Mouse (Mus musculus) kidney, embryonic 16.5 days (tissue): ENCODE measurements around the gene Dbh. TPM values are rescaled to one million over a fixed set of nuclear protein-coding genes. Genes with fewer than 3 reads are reported as not detected.

Experiments used
- ATAC-seq: fragments of 200-750 bp; cut with Nextera tagmentation; 2 replicates; pipeline ENCODE4 v1.8.0; 2017; ENCODE audit warnings: moderate TSS enrichment; ENCODE audit not compliant: low FRiP score, low TSS enrichment
- H3K27ac ChIP-seq: fragments of 300-500 bp; sonication (generic); 2 replicates; pipeline ENCODE4 v1.5.1; 2014; ENCODE audit warnings: low read length
- H3K27me3 ChIP-seq: fragments of 300-500 bp; sonication (generic); 2 replicates; pipeline ENCODE4 v1.6.1; 2014; ENCODE audit warnings: low read length, control low read depth, mixed read lengths; ENCODE audit not compliant: insufficient read depth
- H3K36me3 ChIP-seq: fragments of 300-500 bp; sonication (generic); 2 replicates; pipeline ENCODE4 v1.6.1; 2014; ENCODE audit warnings: low read length, control low read depth, mixed read lengths; ENCODE audit not compliant: insufficient read depth
- H3K4me1 ChIP-seq: fragments of 300-500 bp; sonication (generic); 2 replicates; pipeline ENCODE4 v1.6.1; 2014; ENCODE audit warnings: low read length, control low read depth, mixed read lengths; ENCODE audit not compliant: insufficient read depth
- H3K4me2 ChIP-seq: fragments of 300-500 bp; sonication (generic); replicated peaks from 2 replicates; pipeline ENCODE4 v1.6.1; 2014; ENCODE audit warnings: low read depth, low read length
- H3K4me3 ChIP-seq: fragments of 300-500 bp; sonication (generic); 2 replicates; pipeline ENCODE4 v1.5.1; 2014; ENCODE audit warnings: mild to moderate bottlenecking, low read length
- H3K9ac ChIP-seq: fragments of 300-500 bp; sonication (generic); replicated peaks from 2 replicates; pipeline ENCODE4 v1.6.1; 2014; ENCODE audit warnings: low read length
- H3K9me3 ChIP-seq: fragments of 300-500 bp; sonication (generic); 2 replicates; pipeline ENCODE4 v1.6.1; 2016; ENCODE audit warnings: low read length, control low read depth
- WGBS: fragments of 180-500 bp; shearing (Covaris S2); extraction: QIAGEN DNeasy Blood & Tissue Kit; methylation state at CpG from one replicate; pipeline ENCODE4 v1.1.7; 2014; 5-methylcytosine and 5-hydroxymethylcytosine counted together
- polyA plus RNA-seq: library from polyadenylated mRNA; unstranded; fragments of >200 nt; fragmentation: Nextera tagmentation; extraction: Ambion mirVana; gene quantifications from 2 replicates; pipeline ENCODE4 v1.2.1, GENCODE M21; 2015

Gene Dbh
- polyA plus RNA-seq, 1 experiment from 2014 or later = 3.0 TPM

DNA sequence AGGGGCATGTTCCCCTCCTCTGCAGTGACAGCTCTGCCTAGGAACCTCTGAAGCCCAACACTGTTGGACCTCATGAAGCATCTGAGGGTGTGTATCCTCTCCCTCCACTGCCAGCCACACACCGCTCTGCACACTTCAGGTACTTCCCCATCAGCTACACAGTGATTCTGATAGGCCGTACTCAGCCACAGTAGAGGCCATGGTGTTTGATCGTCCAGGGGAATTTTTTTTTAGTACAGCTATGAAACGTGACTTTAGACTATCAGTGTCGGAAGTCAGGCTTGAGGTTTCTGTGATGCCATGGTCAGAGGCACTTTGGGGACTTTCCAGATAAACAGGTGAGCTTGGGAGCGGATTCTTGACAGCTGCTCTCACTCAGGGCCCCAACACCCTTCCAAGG lies 22.5 kb downstream of the Dbh start:
- 0 out of 2 replicates have a peak, but pooled peaks cover 4% of the 10 kb centered on the region for H3K36me3 ChIP-seq
- ATAC-seq = no peak
- no peak overlapping the region for H3K27ac ChIP-seq
- H3K9ac ChIP-seq = no peak overlapping the region
- H3K4me1 ChIP-seq = 0 out of 2 replicates have a peak, but pooled peaks cover 7% of the 10 kb centered on the region
- no peak overlapping the region for H3K4me2 ChIP-seq
- 78% methylated on average over 6 of the region's 6 CpGs for WGBS
- H3K4me3 ChIP-seq = no peak overlapping the region
- H3K9me3 ChIP-seq = no peaks in the 10 kb centered on the region
- no peaks in the 10 kb centered on the region for H3K27me3 ChIP-seq

DNA sequence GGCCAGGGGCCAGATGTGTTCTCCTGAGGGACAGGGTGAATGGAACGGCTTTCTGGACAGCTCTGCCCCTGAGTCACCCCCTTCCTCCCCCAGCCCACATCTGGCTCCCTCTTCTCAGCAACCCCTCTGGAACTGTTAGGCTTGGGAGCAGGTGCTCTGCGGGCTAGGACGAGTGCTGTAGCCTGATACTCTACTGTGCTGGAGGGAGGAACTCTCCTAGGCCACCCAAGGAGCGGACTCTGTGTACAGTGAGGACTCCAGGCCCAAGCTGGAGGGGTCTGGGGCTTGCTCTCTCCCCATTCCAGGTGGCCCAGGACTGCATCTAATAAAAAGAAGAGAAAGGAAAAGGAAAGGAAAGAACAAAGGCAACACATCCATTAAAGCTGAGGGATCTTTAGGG lies 25.0 kb downstream of the Dbh start:
- peak; percentile 35; the same call in 1 of the 2 replicates for ATAC-seq
- no peak overlapping the region for H3K9ac ChIP-seq
- H3K27me3 ChIP-seq = no peaks in the 10 kb centered on the region
- H3K9me3 ChIP-seq = no peaks in the 10 kb centered on the region
- no peaks in the 10 kb centered on the region for H3K4me1 ChIP-seq
- no peak overlapping the region for H3K4me3 ChIP-seq
- H3K27ac ChIP-seq = no peak overlapping the region
- H3K36me3 ChIP-seq = peaks cover 12% of the 10 kb centered on the region; the same call in 1 of the 2 replicates
- 33% methylated on average over 4 of the region's 4 CpGs for WGBS
- no peak overlapping the region for H3K4me2 ChIP-seq

DNA sequence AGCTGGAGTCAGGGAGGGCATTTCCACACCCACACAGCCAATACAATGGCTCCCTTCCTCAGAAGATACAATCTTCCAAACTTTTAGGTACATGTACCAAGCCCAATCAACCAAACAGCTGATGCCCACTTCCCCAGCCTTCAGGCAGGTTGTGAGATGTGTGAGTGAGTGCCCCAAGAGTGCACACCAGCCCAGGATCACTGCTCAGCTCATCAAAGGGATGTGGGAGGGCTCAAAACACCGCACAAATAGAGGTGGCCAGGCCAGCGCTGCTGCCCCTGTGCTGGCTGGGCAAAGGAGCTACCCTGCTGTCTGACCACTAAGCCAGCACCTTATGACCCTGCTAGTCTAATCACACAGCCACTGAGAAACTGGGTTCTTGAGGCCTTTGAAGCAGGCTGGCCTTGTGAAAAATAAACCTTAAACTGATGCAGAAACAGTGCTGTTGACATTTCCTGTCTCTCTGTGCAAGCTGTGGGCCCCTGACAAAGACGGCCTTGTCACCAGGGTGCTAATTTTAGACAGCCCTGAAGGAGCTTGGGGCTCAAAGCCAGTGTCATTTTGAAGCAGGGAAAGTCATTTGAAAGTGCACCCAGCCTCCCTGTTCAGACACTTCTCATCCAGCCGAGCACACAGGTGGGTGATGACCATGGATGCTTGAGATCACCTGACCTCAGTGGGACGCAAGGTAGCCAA lies 33.7 kb downstream of the Dbh start:
- Histone ChIP-seq H3K4me1 (no peaks in the 10 kb centered on the region), H3K27ac (no peak overlapping the region), H3K27me3 (no peaks in the 10 kb centered on the region), H3K4me2 (no peak overlapping the region), H3K9ac (no peak overlapping the region), H3K9me3 (no peaks in the 10 kb centered on the region), H3K36me3 (peaks cover 27% of the 10 kb centered on the region), H3K4me3 (no peak overlapping the region)
- WGBS = 36% methylated on average over 5 of the region's 5 CpGs
- ATAC-seq = no peak

DNA sequence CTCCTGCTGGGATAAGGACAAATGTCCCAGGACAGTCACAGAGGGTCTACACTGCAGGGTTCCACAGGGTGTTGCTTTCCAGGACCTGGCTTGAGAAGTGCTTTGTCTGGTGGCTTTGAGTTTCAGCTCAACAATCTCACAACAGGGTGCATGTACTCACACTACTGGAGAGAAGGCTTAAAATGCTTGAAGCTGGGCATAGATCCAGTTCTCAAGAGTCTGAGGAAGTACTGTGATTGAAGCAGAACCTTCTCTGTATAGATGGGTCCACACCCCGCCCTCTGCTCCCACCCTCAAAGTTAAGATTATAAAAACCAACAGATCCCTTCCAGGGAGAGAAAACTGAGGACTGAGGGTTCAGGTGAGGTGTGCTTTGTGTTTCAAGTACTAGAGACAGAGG lies 35.6 kb downstream of the Dbh start:
- ATAC-seq = no peak
- Histone ChIP-seq H3K4me1 (no peaks in the 10 kb centered on the region), H3K27me3 (no peaks in the 10 kb centered on the region), H3K4me3 (no peak overlapping the region), H3K4me2 (no peak overlapping the region), H3K36me3 (peaks cover 15% of the 10 kb centered on the region), H3K9ac (no peak overlapping the region), H3K9me3 (no peaks in the 10 kb centered on the region), H3K27ac (no peak overlapping the region)
- 90% methylated on average over 1 of the region's 1 CpGs for WGBS

DNA sequence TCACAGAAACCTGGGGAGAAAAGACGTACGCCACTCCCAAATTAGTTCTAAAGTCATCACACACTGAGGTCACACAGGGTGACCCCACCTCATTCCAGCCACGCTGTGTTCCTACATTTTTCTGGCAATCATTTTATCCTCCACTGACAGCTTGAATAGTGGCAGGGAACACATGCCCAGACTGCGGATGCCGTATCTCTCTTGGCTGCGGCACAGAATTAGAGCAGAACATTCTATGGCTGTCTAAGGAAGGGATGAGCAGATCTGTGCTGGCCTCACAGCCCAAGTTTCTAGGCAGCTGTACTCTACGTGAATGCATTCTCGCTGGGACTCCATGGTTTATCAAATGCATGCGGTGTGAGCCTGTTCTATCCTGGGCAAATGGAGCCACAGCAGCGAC lies 40.6 kb downstream of the Dbh start:
- H3K9me3 ChIP-seq = no peaks in the 10 kb centered on the region
- WGBS = 80% methylated on average over 10 of the region's 10 CpGs
- no peak for ATAC-seq
- H3K4me2 ChIP-seq = no peak overlapping the region
- H3K9ac ChIP-seq = no peak overlapping the region
- 0 out of 2 replicates have a peak, but pooled peaks cover 4% of the 10 kb centered on the region for H3K36me3 ChIP-seq
- no peaks in the 10 kb centered on the region for H3K27me3 ChIP-seq
- H3K4me3 ChIP-seq = no peak overlapping the region
- H3K4me1 ChIP-seq = peaks cover 12% of the 10 kb centered on the region; the same call in 1 of the 2 replicates
- H3K27ac ChIP-seq = no peak overlapping the region

DNA sequence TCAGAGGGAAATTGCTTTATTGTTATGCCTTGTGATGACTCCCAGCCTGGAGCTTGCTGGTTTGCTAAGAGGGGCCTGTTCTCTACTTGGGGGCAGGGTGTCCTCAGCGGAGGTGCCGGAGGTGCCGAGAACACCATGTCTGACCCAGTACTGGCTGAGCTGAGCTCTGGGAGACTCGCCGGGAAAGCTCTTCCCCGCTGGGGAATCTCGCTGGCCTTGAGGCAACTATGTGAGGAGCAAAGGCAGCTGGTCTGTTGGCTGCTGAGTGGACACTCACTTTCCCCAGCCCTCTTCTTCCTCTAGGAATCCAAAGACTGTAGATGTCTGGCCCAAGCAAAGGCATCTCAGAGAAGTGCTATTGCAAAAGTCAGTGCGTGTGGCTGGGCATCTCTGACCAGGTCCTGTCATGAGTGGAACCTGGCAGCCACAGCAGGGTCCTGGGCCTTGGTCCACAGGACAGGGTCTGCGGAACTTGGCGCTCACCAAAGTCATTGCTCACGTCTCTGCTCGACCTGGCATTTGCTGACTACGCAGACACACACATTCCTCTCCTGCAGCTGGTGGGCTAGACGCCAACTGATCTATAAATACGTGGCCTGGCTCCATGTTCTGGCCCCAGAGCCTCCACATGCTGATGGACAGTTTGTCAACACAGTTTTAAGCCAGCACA lies 41.2 kb downstream of the Dbh start:
- H3K27ac ChIP-seq = no peak overlapping the region
- ATAC-seq = no peak
- WGBS = 78% methylated on average over 15 of the region's 15 CpGs
- H3K9ac ChIP-seq = no peak overlapping the region
- H3K27me3 ChIP-seq = no peaks in the 10 kb centered on the region
- peaks cover 12% of the 10 kb centered on the region; the same call in 1 of the 2 replicates for H3K4me1 ChIP-seq
- H3K9me3 ChIP-seq = no peaks in the 10 kb centered on the region
- no peak overlapping the region for H3K4me2 ChIP-seq
- no peak overlapping the region for H3K4me3 ChIP-seq
- 0 out of 2 replicates have a peak, but pooled peaks cover 4% of the 10 kb centered on the region for H3K36me3 ChIP-seq

DNA sequence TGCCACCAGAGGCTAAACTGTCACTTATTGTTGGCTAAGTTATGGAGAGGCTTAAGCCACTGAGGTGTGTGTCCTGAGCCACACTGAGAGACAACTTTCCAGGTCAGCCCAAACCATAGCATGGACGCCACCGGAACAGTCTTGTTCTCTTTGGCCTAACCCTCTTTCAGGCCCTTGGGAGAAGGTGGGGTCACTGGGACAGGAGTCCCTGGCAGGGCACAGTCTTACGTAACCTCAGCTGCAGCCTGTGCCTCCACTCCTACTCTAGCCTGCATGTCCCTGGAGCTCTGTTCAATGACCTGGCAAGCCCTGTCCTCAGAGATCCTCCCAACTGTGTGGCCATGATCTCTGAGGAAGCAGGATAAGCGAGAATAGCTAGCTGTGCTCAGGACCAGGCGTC lies 42.1 kb downstream of the Dbh start:
- Histone ChIP-seq H3K9ac (no peak overlapping the region), H3K36me3 (0 out of 2 replicates have a peak, but pooled peaks cover 6% of the 10 kb centered on the region), H3K4me2 (no peak overlapping the region), H3K4me1 (peaks cover 12% of the 10 kb centered on the region; the same call in 1 of the 2 replicates), H3K9me3 (no peaks in the 10 kb centered on the region), H3K27me3 (no peaks in the 10 kb centered on the region), H3K27ac (no peak overlapping the region), H3K4me3 (no peak overlapping the region)
- 81% methylated on average over 5 of the region's 5 CpGs for WGBS
- no peak for ATAC-seq

DNA sequence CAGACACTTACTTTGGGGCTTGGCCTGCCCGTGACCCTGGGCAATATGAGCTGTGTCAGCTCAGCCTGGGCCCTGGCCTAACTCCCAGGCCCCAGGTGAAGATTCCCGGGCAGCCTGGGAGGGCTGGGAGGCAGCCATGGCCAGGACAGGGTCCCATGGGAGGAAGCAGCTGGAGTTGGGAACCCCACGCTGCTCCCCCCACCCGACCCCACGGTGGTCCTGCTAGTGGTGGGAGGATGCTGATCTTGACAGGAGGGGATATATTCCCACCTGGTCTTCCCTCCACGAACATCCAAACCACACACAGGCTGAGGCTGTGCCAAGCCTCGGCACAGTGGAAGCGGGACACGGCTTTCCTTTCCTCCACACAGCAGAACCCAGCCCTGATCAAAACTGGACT lies 44.3 kb downstream of the Dbh start:
- Histone ChIP-seq H3K27ac (no peak overlapping the region; the same call in 1 of the 2 replicates), H3K27me3 (no peaks in the 10 kb centered on the region), H3K4me2 (no peak overlapping the region), H3K4me1 (peaks cover 12% of the 10 kb centered on the region; the same call in 1 of the 2 replicates), H3K9ac (no peak overlapping the region), H3K36me3 (0 out of 2 replicates have a peak, but pooled peaks cover 6% of the 10 kb centered on the region), H3K4me3 (no peak overlapping the region), H3K9me3 (no peaks in the 10 kb centered on the region)
- WGBS = 35% methylated on average over 9 of the region's 9 CpGs
- ATAC-seq = 0 out of 2 replicates have a peak, but pooled peaks have one; percentile 5

DNA sequence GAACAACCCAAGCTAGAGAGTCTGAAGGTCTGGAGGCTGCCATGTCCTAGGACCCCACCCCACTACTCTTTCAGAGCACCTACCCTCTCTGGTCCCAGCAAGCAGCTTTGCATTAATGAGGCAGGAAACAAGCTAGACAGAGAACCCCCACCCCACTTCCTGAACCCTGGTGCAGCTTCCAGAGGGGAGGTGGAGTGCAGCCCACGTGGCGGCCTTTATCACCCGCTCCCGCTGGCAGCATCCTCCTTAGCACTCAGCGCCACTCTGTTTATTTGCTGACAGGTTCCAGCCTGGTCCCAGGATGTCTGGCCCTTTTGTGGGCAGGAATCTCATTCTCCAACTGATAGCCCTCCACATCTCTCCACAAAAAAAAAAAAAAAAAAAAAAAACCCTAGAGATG lies 44.8 kb downstream of the Dbh start:
- 26% methylated on average over 5 of the region's 5 CpGs for WGBS
- no peak overlapping the region for H3K4me2 ChIP-seq
- no peak overlapping the region for H3K4me3 ChIP-seq
- no peaks in the 10 kb centered on the region for H3K9me3 ChIP-seq
- no peak overlapping the region for H3K9ac ChIP-seq
- peak; percentile 39; the same call in 1 of the 2 replicates for ATAC-seq
- peaks cover 12% of the 10 kb centered on the region; the same call in 1 of the 2 replicates for H3K4me1 ChIP-seq
- no peaks in the 10 kb centered on the region for H3K27me3 ChIP-seq
- H3K36me3 ChIP-seq = peaks cover 8% of the 10 kb centered on the region; the same call in 1 of the 2 replicates
- H3K27ac ChIP-seq = no peak overlapping the region; the same call in 1 of the 2 replicates

DNA sequence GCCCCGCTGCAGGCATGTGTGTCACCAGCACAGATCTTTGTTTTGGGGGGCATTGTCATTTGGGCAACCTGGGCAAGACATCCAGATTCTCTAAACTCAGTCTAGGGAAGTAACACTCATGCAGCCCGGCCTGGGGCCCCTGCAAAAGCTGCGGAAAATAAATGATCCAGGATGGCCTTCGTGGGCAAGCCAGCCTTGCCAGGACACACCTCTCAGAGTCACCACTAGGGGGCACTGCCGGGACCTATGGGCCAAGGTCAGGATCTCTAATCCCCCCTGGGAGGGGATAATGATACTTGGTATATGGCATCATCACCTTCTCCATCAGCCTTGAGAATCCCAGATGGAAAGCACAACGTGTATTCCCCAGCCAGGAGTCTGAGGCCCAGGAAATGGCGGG lies 45.2 kb downstream of the Dbh start:
- H3K27ac ChIP-seq = no peak overlapping the region
- H3K9ac ChIP-seq = no peak overlapping the region
- peaks cover 12% of the 10 kb centered on the region; the same call in 1 of the 2 replicates for H3K4me1 ChIP-seq
- no peaks in the 10 kb centered on the region for H3K9me3 ChIP-seq
- H3K36me3 ChIP-seq = peaks cover 12% of the 10 kb centered on the region; the same call in 1 of the 2 replicates
- no peaks in the 10 kb centered on the region for H3K27me3 ChIP-seq
- 54% methylated on average over 7 of the region's 7 CpGs for WGBS
- no peak overlapping the region for H3K4me2 ChIP-seq
- ATAC-seq = no peak
- no peak overlapping the region for H3K4me3 ChIP-seq
